Comparison of ENCODE assay signal across 16 mouse cellular contexts in the genomic region with DNA sequence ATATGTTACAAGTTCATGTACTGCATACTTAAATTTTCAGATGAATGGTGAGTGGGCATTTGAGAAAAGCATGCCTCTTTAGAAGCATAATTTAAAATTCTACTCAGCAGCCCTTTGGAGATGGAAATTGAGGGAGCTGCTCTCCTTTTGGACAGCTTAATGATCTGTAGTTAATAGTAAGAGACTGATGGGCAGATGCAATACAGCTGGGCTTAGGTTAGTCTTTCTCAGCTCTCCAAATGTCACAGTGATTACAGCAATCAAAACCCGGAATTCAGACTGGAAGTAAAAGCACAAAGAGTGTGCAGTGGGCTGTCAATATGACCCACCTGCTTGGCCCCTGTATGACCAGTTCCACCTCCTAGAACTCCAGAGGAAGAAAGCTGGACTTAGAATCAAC. TPM values are rescaled to one million over a fixed set of nuclear protein-coding genes. Genes with fewer than 3 reads are reported as not detected.
"Had no signal": no experiment of that assay in that cellular context is flagged by ENCODE, and none has a peak within 500 bp of the region (broad histone marks: within the 10 kb centered on the region; RNA-seq: fewer than 3 reads in every experiment).

No protein-coding gene starts in this region.

- DNase-seq: kidney, adult 8-10 months; kidney, postnatal 10 days; layer of hippocampus, postnatal 36 days; liver; liver, embryonic 13.5 days; liver, postnatal 0 days; lung, postnatal 14 days; right cerebral cortex, adult 18-20 months had no signal

- H3K9ac ChIP-seq: limb, embryonic 12.5 days; liver, embryonic 13.5 days; liver, postnatal 0 days; lung, embryonic 15.5 days; midbrain, embryonic 12.5 days; neural tube, embryonic 12.5 days had no signal

- H3K27ac ChIP-seq: limb, embryonic 12.5 days; liver, embryonic 13.5 days; lung, embryonic 15.5 days; midbrain, embryonic 12.5 days; neural tube, embryonic 12.5 days; stomach, postnatal 0 days had no signal

- H3K4me1 ChIP-seq: liver, embryonic 13.5 days; lung, embryonic 15.5 days; neural tube, embryonic 12.5 days had no signal

- H3K27me3 ChIP-seq: limb, embryonic 12.5 days; liver, embryonic 13.5 days; lung, embryonic 15.5 days; midbrain, embryonic 12.5 days; neural tube, embryonic 12.5 days had no signal

- H3K36me3 ChIP-seq: limb, embryonic 12.5 days; liver, embryonic 13.5 days; lung, embryonic 15.5 days; midbrain, embryonic 12.5 days; neural tube, embryonic 12.5 days had no signal

- H3K4me2 ChIP-seq: limb, embryonic 12.5 days; liver, embryonic 13.5 days; lung, embryonic 15.5 days; midbrain, embryonic 12.5 days; neural tube, embryonic 12.5 days had no signal

- ATAC-seq: intestine, embryonic 16.5 days; liver, postnatal 0 days had no signal

- H3K9me3 ChIP-seq: limb, embryonic 12.5 days; liver, embryonic 13.5 days; lung, embryonic 15.5 days; midbrain, embryonic 12.5 days; neural tube, embryonic 12.5 days had no signal

- H3K4me3 ChIP-seq: limb, embryonic 12.5 days; liver, embryonic 13.5 days; lung, embryonic 15.5 days; midbrain, embryonic 12.5 days; myocyte; neural tube, embryonic 12.5 days had no signal

RNA-seq across cellular contexts. Expression of gene Gad2, which starts 24.1 kb away (rescaled TPM):
- total RNA-seq: megakaryocyte-erythroid progenitor cell, adult 5-6 weeks had no signal
- polyA plus RNA-seq: intestine, embryonic 16.5 days; liver, postnatal 0 days; myocyte had no signal
